Mouse (Mus musculus) Muller cell, postnatal 12 days (primary cell): ENCODE data around the gene Traf3.

Experiments
- DNase-seq: peaks from one replicate; pipeline ENCODE4 v3.0.0-alpha.2; 2015; ENCODE audit errors: inconsistent ontology term

Traf3 gene

GRCm38 (mm10) chr12:111250116-111250515 is 83.9 kb downstream of the Traf3 start:
- DNase-seq, result no peak

GRCm38 (mm10) chr12:111251227-111251626 is 85.1 kb downstream of the Traf3 start:
- no peak for DNase-seq

GRCm38 (mm10) chr12:111263650-111264049 is 97.5 kb downstream of the Traf3 start:
- DNase-seq, result no peak

GRCm38 (mm10) chr12:111265212-111265611 is 99.0 kb downstream of the Traf3 start:
- no peak for DNase-seq

- no peak for DNase-seq
Measured at GRCm38 (mm10) chr12:111266592-111266991, 100.4 kb downstream of the Traf3 start.

GRCm38 (mm10) chr12:111267673-111268325 is 101.6 kb downstream of the Traf3 start:
- no peak for DNase-seq

GRCm38 (mm10) chr12:111270629-111271277 is 104.6 kb downstream of the Traf3 start, which contains the start of gene Amn:
Gene Amn (plus strand): TSS chr12:111271095.
- no peak for DNase-seq

- no peak for DNase-seq
Measured at GRCm38 (mm10) chr12:111271406-111271805, 105.2 kb downstream of the Traf3 start.

GRCm38 (mm10) chr12:111271966-111272365 is 105.8 kb downstream of the Traf3 start:
- no peak for DNase-seq

- peak; percentile 54 for DNase-seq
Measured at GRCm38 (mm10) chr12:111272420-111272819, 106.2 kb downstream of the Traf3 start.

GRCm38 (mm10) chr12:111274006-111274405 is 107.8 kb downstream of the Traf3 start:
- no peak for DNase-seq

- no peak for DNase-seq
Measured at GRCm38 (mm10) chr12:111274447-111275149, 108.4 kb downstream of the Traf3 start.

GRCm38 (mm10) chr12:111275150-111275841 is 109.1 kb downstream of the Traf3 start:
- DNase-seq, result no peak

- DNase-seq, result no peak
Measured at GRCm38 (mm10) chr12:111276371-111276770, 110.2 kb downstream of the Traf3 start.

- DNase-seq, result no peak
Measured at GRCm38 (mm10) chr12:111283573-111283972, 117.4 kb downstream of the Traf3 start.

GRCm38 (mm10) chr12:111284532-111284931 is 118.4 kb downstream of the Traf3 start:
- no peak for DNase-seq

GRCm38 (mm10) chr12:111293025-111293424 is 126.9 kb downstream of the Traf3 start:
- DNase-seq, result no peak

GRCm38 (mm10) chr12:111301322-111302017 is 135.3 kb downstream of the Traf3 start:
- no peak for DNase-seq

- no peak for DNase-seq
Measured at GRCm38 (mm10) chr12:111302018-111302345, 135.8 kb downstream of the Traf3 start.

GRCm38 (mm10) chr12:111303702-111304337 is 137.7 kb downstream of the Traf3 start:
- no peak for DNase-seq

- no peak for DNase-seq
Measured at GRCm38 (mm10) chr12:111306821-111307220, 140.7 kb downstream of the Traf3 start.
